Mouse (Mus musculus) thymus, postnatal 0 days (tissue): ENCODE results near the gene Eif2b4. TPM values are rescaled to one million over a fixed set of nuclear protein-coding genes. Genes with fewer than 3 reads are reported as not detected.

Source experiments
- DNase-seq: peaks from one replicate; pipeline ENCODE4 v3.0.0-alpha.2; 2015; ENCODE audit warnings: low spot score
- polyA plus RNA-seq: library from polyadenylated mRNA; unstranded; fragments of >200 nt; fragmentation: Nextera tagmentation; extraction: Ambion mirVana; gene quantifications from 2 replicates; pipeline ENCODE4 v1.2.1, GENCODE M21; 2015

Eif2b4 gene
- polyA plus RNA-seq, 1 experiment from 2014 or later = 73.6 TPM

GRCm38 (mm10) chr5:31164878-31165277, 28.4 kb downstream of the Eif2b4 start:
- no peak for DNase-seq

GRCm38 (mm10) chr5:31162462-31162861, 30.8 kb downstream of the Eif2b4 start:
- DNase-seq = no peak

DNA sequence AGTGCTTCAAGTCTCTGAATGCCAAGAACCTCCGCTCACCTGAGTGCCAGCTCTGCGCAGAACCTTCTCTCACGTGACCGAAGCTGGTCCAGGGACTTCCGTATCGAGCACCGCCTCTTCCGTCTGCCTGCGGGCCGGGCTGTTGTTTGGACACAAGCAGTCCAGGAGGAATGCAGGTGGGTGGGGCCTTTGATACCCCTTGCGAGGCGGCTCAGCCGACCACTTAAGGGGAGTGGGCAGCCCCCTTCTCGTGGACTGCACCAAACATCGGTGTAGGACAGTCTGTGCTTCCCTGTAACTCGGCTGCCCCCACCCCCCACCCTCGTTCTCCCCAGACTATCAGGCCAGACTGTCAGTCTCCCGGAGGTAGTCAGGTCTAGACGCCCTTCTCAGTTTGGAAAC, 39.1 kb downstream of the Eif2b4 start, which contains the start of gene Mpv17:
Gene Mpv17, minus strand, starts transcription at position 100 of the 402 bp plus-strand sequence.
- DNase-seq = peak; percentile 77

GRCm38 (mm10) chr5:31153516-31154151, 39.6 kb downstream of the Eif2b4 start:
- no peak for DNase-seq

GRCm38 (mm10) chr5:31151746-31152145, 41.5 kb downstream of the Eif2b4 start:
- no peak for DNase-seq

GRCm38 (mm10) chr5:31149781-31150180, 43.4 kb downstream of the Eif2b4 start:
- no peak for DNase-seq

DNA sequence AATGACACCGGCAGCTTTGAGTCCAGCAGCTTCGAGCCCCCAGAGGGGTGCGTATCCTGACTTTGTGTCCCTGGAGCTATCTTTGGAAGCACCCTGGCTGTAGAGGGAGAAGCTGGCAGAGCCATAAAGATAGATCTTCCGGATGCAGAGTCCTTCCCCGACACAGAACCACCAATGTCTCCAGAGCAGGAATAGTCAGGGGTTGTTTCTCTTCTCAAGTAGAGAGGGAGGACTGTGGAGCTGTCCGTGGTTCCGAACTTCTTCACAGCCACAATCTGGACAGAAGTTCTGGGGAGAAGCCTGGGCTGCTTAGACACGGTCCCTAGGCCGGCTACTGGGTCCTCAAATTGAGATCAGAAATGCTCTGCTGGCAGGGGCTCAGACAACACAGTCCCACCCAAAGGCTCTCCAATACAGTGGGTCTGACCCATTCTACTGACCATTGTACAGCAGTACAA, 54.2 kb downstream of the Eif2b4 start:
- DNase-seq = no peak

DNA sequence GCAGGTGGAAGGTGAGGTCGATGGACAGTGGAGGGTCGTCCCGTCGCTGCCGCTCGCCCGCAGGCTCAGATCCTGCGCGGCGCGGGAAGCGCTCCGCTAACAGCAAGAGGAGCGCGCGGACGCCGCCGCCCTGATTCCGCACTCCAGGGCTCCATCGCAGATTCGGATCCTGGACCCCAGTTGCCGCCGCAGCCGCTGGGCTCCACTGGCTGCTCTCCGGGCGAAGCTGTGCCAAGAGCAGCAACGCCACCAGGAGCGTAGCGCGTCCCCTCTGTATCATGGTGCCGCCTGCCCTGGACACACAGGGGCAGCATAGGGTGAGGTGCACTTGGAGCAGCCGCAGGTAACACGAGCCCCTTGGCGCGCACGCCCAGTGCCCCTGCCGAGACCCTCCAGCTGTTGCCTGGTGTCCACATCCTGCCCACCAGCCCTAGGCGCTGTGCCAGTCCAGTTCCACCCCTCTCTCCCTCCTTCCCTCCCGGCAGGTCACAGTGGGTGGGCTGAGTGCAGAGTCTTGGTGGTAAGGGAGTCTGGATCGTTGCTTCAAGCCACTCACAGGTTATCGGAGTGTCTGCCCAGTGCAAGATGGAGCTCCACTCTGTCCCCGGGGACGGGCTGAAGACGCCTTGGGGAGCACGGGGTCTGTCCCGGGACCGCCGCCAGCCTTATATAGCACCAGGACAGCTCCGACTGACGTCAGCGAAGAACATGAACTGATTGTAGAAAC, 54.8 kb downstream of the Eif2b4 start, which contains the start of gene Ucn:
Gene Ucn, minus strand, starts transcription at position 589 of the 727 bp plus-strand sequence.
- no peak for DNase-seq

GRCm38 (mm10) chr5:31137658-31138057, 55.6 kb downstream of the Eif2b4 start:
- no peak for DNase-seq

Other genes with a start within 250 kb of the Eif2b4 start
- 0.70 and 0.71 TPM in 2 replicates for gene Cgref1, start 247.8 kb downstream of the Eif2b4 start, polyA plus RNA-seq
- 141 and 156 TPM in 2 replicates for gene Preb, start 233.1 kb downstream of the Eif2b4 start, polyA plus RNA-seq
- 0.03 and 0.04 TPM in 2 replicates for gene Tcf23, start 224.8 kb downstream of the Eif2b4 start, polyA plus RNA-seq
- 123 and 132 TPM in 2 replicates for gene Atraid, start 145.1 kb downstream of the Eif2b4 start, polyA plus RNA-seq
- gene Slc5a6, start 144.5 kb downstream of the Eif2b4 start, polyA plus RNA-seq = 7.0 and 8.7 TPM in 2 replicates
- 15.3 and 16.8 TPM in 2 replicates for gene Cad, start 138.7 kb downstream of the Eif2b4 start, polyA plus RNA-seq
- not detected in 2 replicates for gene Dnajc5g, start 87.1 kb downstream of the Eif2b4 start, polyA plus RNA-seq
- 0.07 and 0.30 TPM in 2 replicates for gene Slc30a3, start 85.2 kb downstream of the Eif2b4 start, polyA plus RNA-seq
- 0.14 and 0.16 TPM in 2 replicates for gene Trim54, start 76.7 kb downstream of the Eif2b4 start, polyA plus RNA-seq
- not detected in 2 replicates for gene Ucn, start 54.6 kb downstream of the Eif2b4 start, polyA plus RNA-seq
- 17.1 and 21.9 TPM in 2 replicates for gene Mpv17, start 39.2 kb downstream of the Eif2b4 start, polyA plus RNA-seq
- gene Gm29609, start 13.5 kb downstream of the Eif2b4 start, polyA plus RNA-seq = 0.57 and 0.88 TPM in 2 replicates
- 46.1 and 47.2 TPM in 2 replicates for gene Gtf3c2, start 13.3 kb downstream of the Eif2b4 start, polyA plus RNA-seq
- gene Snx17, start 203 bp downstream of the Eif2b4 start, polyA plus RNA-seq = 126 and 144 TPM in 2 replicates
- gene Zfp513, start 8.9 kb upstream of the Eif2b4 start, polyA plus RNA-seq = 7.0 TPM in 2 replicates
- gene Ppm1g, start 27.3 kb upstream of the Eif2b4 start, polyA plus RNA-seq = 131 and 140 TPM in 2 replicates
- gene Nrbp1, start 47.4 kb upstream of the Eif2b4 start, polyA plus RNA-seq = 109 and 116 TPM in 2 replicates
- 0.64 and 0.67 TPM in 2 replicates for gene Gm9970, start 47.8 kb upstream of the Eif2b4 start, polyA plus RNA-seq
- 21.8 and 23.9 TPM in 2 replicates for gene Krtcap3, start 58.3 kb upstream of the Eif2b4 start, polyA plus RNA-seq
- gene Ift172, start 97.7 kb upstream of the Eif2b4 start, polyA plus RNA-seq = 10.6 and 12.9 TPM in 2 replicates
- 2.0 and 2.5 TPM in 2 replicates for gene Fndc4, start 102.7 kb upstream of the Eif2b4 start, polyA plus RNA-seq
- gene Gckr, start 104.0 kb upstream of the Eif2b4 start, polyA plus RNA-seq = 0.04 and 0.06 TPM in 2 replicates